Mouse (Mus musculus): ENCODE results near the gene Kcne4. TPM values are rescaled to one million over a fixed set of nuclear protein-coding genes. Genes with fewer than 3 reads are reported as not detected.
"Not testable (repeated sequence)": the region's sequence is repeated elsewhere in the genome, so short reads cannot be mapped to it uniquely, and the experiment has no call there.

Gene Kcne4
- polyA plus RNA-seq (2015; fragmentation: Nextera tagmentation; extraction: Ambion mirVana) = 14.2 and 15.6 TPM in 2 replicates

- H3K9me3 ChIP-seq = no peaks in the 10 kb centered on the region
- peak within 1 kb of the TSS; percentile 33 for H3K4me3 ChIP-seq
- H3K4me2 ChIP-seq = peak within 1 kb of the TSS; percentile 48
- no peaks in the 10 kb centered on the region for H3K36me3 ChIP-seq
- peak; percentile 68 for ATAC-seq (ENCODE audit: borderline replicate concordance, extremely low read depth, low FRiP score, low TSS enrichment)
- peaks cover 42% of the 10 kb centered on the region for H3K4me1 ChIP-seq
- 31% methylated on average over 10 of the region's 10 CpGs for WGBS
- H3K9ac ChIP-seq = peak within 1 kb of the TSS; percentile 9
- H3K27me3 ChIP-seq = no peaks in the 10 kb centered on the region
- peak within 1 kb of the TSS; percentile 92 for H3K27ac ChIP-seq
Observed at GRCm38 (mm10) chr1:78816639-78817038, at the start of gene Kcne4. Gene Kcne4, plus strand, starts transcription at chr1:78816758.

- Histone ChIP-seq H3K4me3 (no peak overlapping the region), H3K9me3 (no peaks in the 10 kb centered on the region), H3K4me1 (peaks cover 6% of the 10 kb centered on the region), H3K9ac (no peak overlapping the region), H3K36me3 (no peaks in the 10 kb centered on the region), H3K27me3 (no peaks in the 10 kb centered on the region), H3K4me2 (no peak overlapping the region), H3K27ac (no peak overlapping the region)
- 33% methylated on average over 5 of the region's 5 CpGs for WGBS
- ATAC-seq (ENCODE audit: borderline replicate concordance, extremely low read depth, low FRiP score, low TSS enrichment) = peak; percentile 81
Observed at GRCm38 (mm10) chr1:78781899-78782298, 34.7 kb upstream of the Kcne4 start.

- WGBS = 74% methylated on average over 9 of the region's 9 CpGs
- ATAC-seq (ENCODE audit: borderline replicate concordance, extremely low read depth, low FRiP score, low TSS enrichment); H3K27ac ChIP-seq; H3K9ac ChIP-seq; H3K4me3 ChIP-seq; H3K4me1 ChIP-seq; H3K9me3 ChIP-seq; H3K36me3 ChIP-seq; H3K27me3 ChIP-seq; H3K4me2 ChIP-seq: not testable (repeated sequence)
Observed at GRCm38 (mm10) chr1:78784936-78785335, 31.6 kb upstream of the Kcne4 start.

GRCm38 (mm10) chr1:78789744-78790143, 26.8 kb upstream of the Kcne4 start:
- H3K27me3 ChIP-seq = no peaks in the 10 kb centered on the region
- H3K4me3 ChIP-seq = no peak overlapping the region
- 14% methylated on average over 1 of the region's 1 CpGs for WGBS
- no peak overlapping the region for H3K9ac ChIP-seq
- H3K27ac ChIP-seq = no peak overlapping the region
- no peak overlapping the region for H3K4me2 ChIP-seq
- no peaks in the 10 kb centered on the region for H3K4me1 ChIP-seq
- no peak for ATAC-seq (ENCODE audit: borderline replicate concordance, extremely low read depth, low FRiP score, low TSS enrichment)
- H3K9me3 ChIP-seq = no peaks in the 10 kb centered on the region
- H3K36me3 ChIP-seq = no peaks in the 10 kb centered on the region

GRCm38 (mm10) chr1:78807428-78807827, 9.1 kb upstream of the Kcne4 start:
- H3K4me2 ChIP-seq = no peak overlapping the region
- H3K36me3 ChIP-seq = no peaks in the 10 kb centered on the region
- no peaks in the 10 kb centered on the region for H3K9me3 ChIP-seq
- H3K9ac ChIP-seq = no peak overlapping the region
- H3K4me1 ChIP-seq = peaks cover 14% of the 10 kb centered on the region
- no peak for ATAC-seq (ENCODE audit: borderline replicate concordance, extremely low read depth, low FRiP score, low TSS enrichment)
- H3K27ac ChIP-seq = no peak overlapping the region
- no peak overlapping the region for H3K4me3 ChIP-seq
- no peaks in the 10 kb centered on the region for H3K27me3 ChIP-seq

- Histone ChIP-seq H3K9ac (no peak overlapping the region), H3K9me3 (no peaks in the 10 kb centered on the region), H3K36me3 (no peaks in the 10 kb centered on the region), H3K4me2 (no peak overlapping the region), H3K27me3 (no peaks in the 10 kb centered on the region), H3K4me1 (peaks cover 20% of the 10 kb centered on the region), H3K27ac (no peak overlapping the region), H3K4me3 (no peak overlapping the region)
- 63% methylated on average over 4 of the region's 4 CpGs for WGBS
- ATAC-seq (ENCODE audit: borderline replicate concordance, extremely low read depth, low FRiP score, low TSS enrichment) = no peak
Observed at GRCm38 (mm10) chr1:78809819-78810218, 6.7 kb upstream of the Kcne4 start.

GRCm38 (mm10) chr1:78810904-78811303, 5.7 kb upstream of the Kcne4 start:
- WGBS = 69% methylated on average over 3 of the region's 3 CpGs
- H3K4me3 ChIP-seq = no peak overlapping the region
- ATAC-seq (ENCODE audit: borderline replicate concordance, extremely low read depth, low FRiP score, low TSS enrichment) = no peak
- no peaks in the 10 kb centered on the region for H3K9me3 ChIP-seq
- no peak overlapping the region for H3K4me2 ChIP-seq
- H3K9ac ChIP-seq = no peak overlapping the region
- no peaks in the 10 kb centered on the region for H3K27me3 ChIP-seq
- no peaks in the 10 kb centered on the region for H3K36me3 ChIP-seq
- H3K4me1 ChIP-seq = peaks cover 25% of the 10 kb centered on the region
- no peak overlapping the region for H3K27ac ChIP-seq

GRCm38 (mm10) chr1:78811975-78812490, 4.5 kb upstream of the Kcne4 start:
- no peaks in the 10 kb centered on the region for H3K9me3 ChIP-seq
- no peak overlapping the region for H3K4me3 ChIP-seq
- ATAC-seq (ENCODE audit: borderline replicate concordance, extremely low read depth, low FRiP score, low TSS enrichment) = peak; percentile 64; the same call in 1 of the 2 replicates
- H3K27me3 ChIP-seq = no peaks in the 10 kb centered on the region
- peak overlapping the region; percentile 24; the same call in 1 of the 2 replicates for H3K4me2 ChIP-seq
- no peak overlapping the region for H3K9ac ChIP-seq
- H3K4me1 ChIP-seq = peaks cover 25% of the 10 kb centered on the region
- WGBS = 40% methylated on average over 10 of the region's 10 CpGs
- no peaks in the 10 kb centered on the region for H3K36me3 ChIP-seq
- peak overlapping the region; percentile 59 for H3K27ac ChIP-seq

- WGBS = 72% methylated on average over 16 of the region's 16 CpGs
- H3K4me3 ChIP-seq = peak overlapping the region; percentile 33
- no peaks in the 10 kb centered on the region for H3K36me3 ChIP-seq
- no peaks in the 10 kb centered on the region for H3K27me3 ChIP-seq
- H3K4me2 ChIP-seq = peak overlapping the region; percentile 48
- H3K27ac ChIP-seq = peak overlapping the region; percentile 92
- H3K9ac ChIP-seq = peak overlapping the region; percentile 9
- H3K9me3 ChIP-seq = no peaks in the 10 kb centered on the region
- no peak for ATAC-seq (ENCODE audit: borderline replicate concordance, extremely low read depth, low FRiP score, low TSS enrichment)
- peaks cover 38% of the 10 kb centered on the region for H3K4me1 ChIP-seq
Observed at GRCm38 (mm10) chr1:78817756-78818155, 1.2 kb downstream of the Kcne4 start.

- peak; percentile 39; the same call in 1 of the 2 replicates for ATAC-seq (ENCODE audit: borderline replicate concordance, extremely low read depth, low FRiP score, low TSS enrichment)
- H3K4me2 ChIP-seq = peak overlapping the region; percentile 48
- H3K27me3 ChIP-seq = no peaks in the 10 kb centered on the region
- no peak overlapping the region for H3K9ac ChIP-seq
- H3K4me1 ChIP-seq = peaks cover 38% of the 10 kb centered on the region
- WGBS = 33% methylated on average over 11 of the region's 11 CpGs
- no peaks in the 10 kb centered on the region for H3K36me3 ChIP-seq
- H3K4me3 ChIP-seq = peak overlapping the region; percentile 33; the same call in 1 of the 2 replicates
- no peaks in the 10 kb centered on the region for H3K9me3 ChIP-seq
- H3K27ac ChIP-seq = peak overlapping the region; percentile 92
Observed at GRCm38 (mm10) chr1:78818630-78819526, 2.3 kb downstream of the Kcne4 start.

- Histone ChIP-seq H3K27ac (peak overlapping the region; percentile 92), H3K36me3 (no peaks in the 10 kb centered on the region), H3K4me1 (peaks cover 37% of the 10 kb centered on the region), H3K9me3 (no peaks in the 10 kb centered on the region), H3K27me3 (no peaks in the 10 kb centered on the region), H3K9ac (no peak overlapping the region), H3K4me2 (peak overlapping the region; percentile 48), H3K4me3 (no peak overlapping the region)
- 15% methylated on average over 7 of the region's 7 CpGs for WGBS
- peak; percentile 81 for ATAC-seq (ENCODE audit: borderline replicate concordance, extremely low read depth, low FRiP score, low TSS enrichment)
Observed at GRCm38 (mm10) chr1:78819592-78819991, 3.0 kb downstream of the Kcne4 start.

GRCm38 (mm10) chr1:78820176-78820575, 3.6 kb downstream of the Kcne4 start:
- Histone ChIP-seq H3K9ac (no peak overlapping the region), H3K27ac (peak overlapping the region; percentile 92), H3K4me3 (no peak overlapping the region), H3K36me3 (no peaks in the 10 kb centered on the region), H3K4me2 (peak overlapping the region; percentile 16), H3K27me3 (no peaks in the 10 kb centered on the region), H3K4me1 (peaks cover 31% of the 10 kb centered on the region), H3K9me3 (no peaks in the 10 kb centered on the region)
- peak; percentile 55 for ATAC-seq (ENCODE audit: borderline replicate concordance, extremely low read depth, low FRiP score, low TSS enrichment)
- 44% methylated on average over 8 of the region's 8 CpGs for WGBS

All from lung, embryonic 15.5 days (tissue).